Mouse (Mus musculus) gastrocnemius, postnatal 25 days (tissue): ENCODE data around the gene Tacr3. TPM values are rescaled to one million over a fixed set of nuclear protein-coding genes. Genes with fewer than 3 reads are reported as not detected.

ENCODE experiments used
- DNase-seq: peaks from one replicate; pipeline ENCODE4 v3.0.0; 2022
- long read RNA-seq, 2 experiments: library from polyadenylated mRNA; stranded (forward); transcript quantifications; one replicate each; pipeline ENCODE4 v2.0.0; 2021
- total RNA-seq, 2 experiments: library from RNA; stranded (reverse); gene quantifications; 1 replicate in 1 of 2; 2 replicates in 1 of 2; pipeline ENCODE4 v1.2.3; 2021

Gene Tacr3
- not detected for total RNA-seq
- long read RNA-seq, experiment 1: 0 reads
- long read RNA-seq, experiment 2: 0 reads

GRCm38 (mm10) chr3:134828875-134829530 is at the start of gene Tacr3:
Gene Tacr3, plus strand, starts transcription at chr3:134829007.
- DNase-seq: no peak

- DNase-seq: no peak
These were observed 324 bp upstream of the Tacr3 start for GRCm38 (mm10) chr3:134828492-134828874.

GRCm38 (mm10) chr3:134829531-134829921 is 719 bp downstream of the Tacr3 start:
- no peak for DNase-seq

GRCm38 (mm10) chr3:134851342-134851741 is 22.5 kb downstream of the Tacr3 start:
- no peak for DNase-seq

- no peak for DNase-seq
These were observed 48.9 kb downstream of the Tacr3 start for GRCm38 (mm10) chr3:134877701-134878100.

- DNase-seq: no peak
These were observed 67.0 kb downstream of the Tacr3 start for GRCm38 (mm10) chr3:134895831-134896230.

- no peak for DNase-seq
These were observed 80.1 kb downstream of the Tacr3 start for GRCm38 (mm10) chr3:134908890-134909289.

GRCm38 (mm10) chr3:134934703-134935102 is 105.9 kb downstream of the Tacr3 start:
- DNase-seq: no peak

- no peak for DNase-seq
These were observed 106.7 kb downstream of the Tacr3 start for GRCm38 (mm10) chr3:134935461-134935860.

GRCm38 (mm10) chr3:134963461-134963860 is 134.7 kb downstream of the Tacr3 start:
- no peak for DNase-seq

GRCm38 (mm10) chr3:134978902-134979301 is 150.1 kb downstream of the Tacr3 start:
- DNase-seq: no peak

- no peak for DNase-seq
These were observed 151.3 kb downstream of the Tacr3 start for GRCm38 (mm10) chr3:134980140-134980539.
